Mouse (Mus musculus) left cerebral cortex, adult 11 months (tissue): ENCODE measurements around the gene Fgfr2.
"Not testable (repeated sequence)": the region's sequence is repeated elsewhere in the genome, so short reads cannot be mapped to it uniquely, and the experiment has no call there.

Experiments
- DNase-seq: peaks from one replicate; pipeline ENCODE4 v3.0.0; 2022; ENCODE audit warnings: low spot score

The Fgfr2 gene

GRCm38 (mm10) chr7:130184864-130185263 is 2938.3 kb downstream of the Fgfr2 start:
- DNase-seq = no peak

DNA sequence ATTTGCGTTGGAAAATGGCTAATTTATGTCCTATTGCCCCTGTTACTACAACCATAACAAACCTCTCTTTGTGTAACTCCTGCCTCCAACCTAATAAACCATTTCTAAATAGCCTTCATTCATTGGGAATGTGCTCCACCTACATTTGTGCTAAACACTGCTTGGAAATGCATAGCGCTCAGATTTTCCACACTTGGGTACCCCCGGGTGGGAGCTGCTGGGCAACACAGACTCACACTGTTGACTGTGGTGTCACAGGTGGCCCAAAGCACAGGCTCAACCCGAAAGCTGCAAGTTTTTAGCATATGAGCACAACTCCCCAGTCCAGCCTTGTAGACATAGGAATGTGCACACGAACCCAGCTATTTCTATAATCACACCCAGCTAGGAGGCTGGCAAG is 2939.2 kb downstream of the Fgfr2 start:
- DNase-seq = no peak

- no peak for DNase-seq
Measured at GRCm38 (mm10) chr7:130182551-130182950, 2940.6 kb downstream of the Fgfr2 start.

DNA sequence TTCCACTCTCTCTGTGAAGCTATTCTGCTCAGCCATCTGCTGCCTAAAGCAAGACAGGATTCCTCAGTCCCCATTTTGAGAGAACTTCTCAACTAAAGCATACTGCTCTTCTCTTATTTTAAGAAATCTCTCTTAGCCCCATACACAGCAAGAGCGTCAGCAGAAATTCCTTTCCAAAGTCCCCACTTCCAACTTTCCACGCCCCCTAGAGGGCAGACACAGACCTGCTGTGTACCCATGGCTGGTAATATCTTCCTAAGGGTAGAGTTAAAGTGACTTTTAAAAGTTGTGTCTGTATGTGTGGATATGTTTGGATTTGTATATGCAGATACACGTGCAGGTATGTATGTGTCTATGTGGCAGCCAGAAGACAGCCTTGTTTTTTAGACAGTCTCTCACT is 2944.2 kb downstream of the Fgfr2 start:
- no peak for DNase-seq

DNA sequence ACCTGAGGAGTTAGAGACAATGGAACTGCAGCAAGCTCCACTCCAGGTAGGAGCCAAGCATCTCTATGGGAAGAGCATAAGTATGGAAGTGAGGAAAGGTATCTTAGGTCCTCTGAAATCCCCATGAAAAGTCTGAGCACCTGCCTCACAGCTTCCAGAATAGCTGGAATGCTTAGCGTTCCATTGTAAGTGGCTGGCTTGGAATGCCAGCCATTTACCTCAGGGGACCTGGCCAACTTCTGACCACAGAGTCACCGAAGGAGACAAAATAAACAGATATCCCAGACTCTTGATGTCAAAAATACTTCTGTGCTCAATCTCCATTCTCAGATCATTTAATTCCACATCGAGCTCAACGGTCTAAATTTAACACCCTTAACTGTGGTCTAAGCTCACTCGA is 2946.1 kb downstream of the Fgfr2 start:
- DNase-seq = no peak

DNA sequence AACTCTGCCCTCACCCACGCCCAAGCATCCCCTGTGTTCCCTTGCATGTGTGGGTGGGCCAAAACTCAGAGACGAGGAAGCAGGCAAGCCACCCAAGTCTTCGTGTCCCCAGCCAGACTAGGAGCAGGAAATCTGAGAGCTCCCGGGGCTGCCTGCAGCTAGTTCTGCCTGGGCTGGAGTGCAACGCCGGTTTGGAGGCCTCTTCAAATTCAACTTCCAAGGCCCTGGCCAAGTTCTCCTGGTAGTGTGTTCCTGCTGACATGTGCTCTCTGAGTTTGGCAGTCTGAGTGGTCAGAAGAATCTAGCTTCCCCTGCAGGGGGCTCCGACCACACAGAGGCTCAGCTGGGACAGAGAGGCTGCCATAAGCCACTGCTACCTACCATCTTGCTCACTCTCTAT is 2948.6 kb downstream of the Fgfr2 start:
- DNase-seq = no peak

GRCm38 (mm10) chr7:130173914-130174313 is 2949.2 kb downstream of the Fgfr2 start:
- no peak for DNase-seq

DNA sequence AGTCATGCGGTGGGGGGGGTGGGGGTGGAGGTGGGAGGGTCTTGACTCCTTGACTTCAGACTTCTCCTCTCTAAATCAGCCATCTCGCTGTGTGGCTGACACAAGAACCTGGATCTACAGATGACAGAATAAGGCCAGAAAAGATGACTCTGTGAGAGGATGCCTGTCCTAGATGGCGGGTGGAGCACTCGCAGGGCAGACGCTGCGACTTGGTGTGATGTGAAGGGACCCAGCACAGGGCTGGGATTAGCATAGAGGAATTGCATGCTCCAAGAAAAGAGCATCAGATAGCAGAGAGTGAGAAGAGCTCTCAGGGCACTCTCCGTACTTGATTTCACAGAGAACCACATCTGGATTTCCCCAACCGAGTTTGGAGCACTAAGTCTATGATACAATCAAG is 2953.0 kb downstream of the Fgfr2 start:
- DNase-seq = no peak

- DNase-seq = no peak
Measured at GRCm38 (mm10) chr7:130168296-130168695, 2954.9 kb downstream of the Fgfr2 start.

DNA sequence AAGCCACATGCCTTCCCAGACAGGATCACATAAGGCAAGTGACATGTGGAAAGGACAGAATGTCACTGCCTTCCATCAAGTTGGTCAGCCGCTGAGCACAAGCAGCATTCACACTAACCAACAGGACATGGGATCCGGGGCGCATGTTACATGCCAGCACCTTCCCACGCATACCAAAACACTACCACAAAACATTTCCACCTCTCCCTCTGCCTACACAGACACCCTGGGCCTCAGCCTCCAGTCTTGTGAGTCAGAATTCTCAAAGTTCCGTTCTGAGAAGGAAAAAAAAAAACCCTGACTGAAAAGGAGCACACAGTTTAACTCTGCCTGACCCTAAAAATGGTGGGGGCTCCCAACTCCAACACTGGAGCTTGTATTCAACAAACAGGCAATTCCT is 2955.9 kb downstream of the Fgfr2 start:
- no peak for DNase-seq

- no peak for DNase-seq
Measured at GRCm38 (mm10) chr7:130166190-130166589, 2957.0 kb downstream of the Fgfr2 start.

- no peak for DNase-seq
Measured at GRCm38 (mm10) chr7:130165408-130165807, 2957.7 kb downstream of the Fgfr2 start.

GRCm38 (mm10) chr7:130162718-130163117 is 2960.4 kb downstream of the Fgfr2 start:
- DNase-seq = no peak

GRCm38 (mm10) chr7:130161581-130161980 is 2961.6 kb downstream of the Fgfr2 start:
- DNase-seq = no peak

GRCm38 (mm10) chr7:130158845-130159244 is 2964.3 kb downstream of the Fgfr2 start:
- no peak for DNase-seq

- DNase-seq = no peak
Measured at GRCm38 (mm10) chr7:130153363-130153969, 2969.7 kb downstream of the Fgfr2 start.

- no peak for DNase-seq
Measured at GRCm38 (mm10) chr7:130148906-130149305, 2974.2 kb downstream of the Fgfr2 start.

- no peak for DNase-seq
Measured at GRCm38 (mm10) chr7:130147230-130147629, 2975.9 kb downstream of the Fgfr2 start.

GRCm38 (mm10) chr7:130145211-130145610 is 2977.9 kb downstream of the Fgfr2 start:
- DNase-seq = no peak

DNA sequence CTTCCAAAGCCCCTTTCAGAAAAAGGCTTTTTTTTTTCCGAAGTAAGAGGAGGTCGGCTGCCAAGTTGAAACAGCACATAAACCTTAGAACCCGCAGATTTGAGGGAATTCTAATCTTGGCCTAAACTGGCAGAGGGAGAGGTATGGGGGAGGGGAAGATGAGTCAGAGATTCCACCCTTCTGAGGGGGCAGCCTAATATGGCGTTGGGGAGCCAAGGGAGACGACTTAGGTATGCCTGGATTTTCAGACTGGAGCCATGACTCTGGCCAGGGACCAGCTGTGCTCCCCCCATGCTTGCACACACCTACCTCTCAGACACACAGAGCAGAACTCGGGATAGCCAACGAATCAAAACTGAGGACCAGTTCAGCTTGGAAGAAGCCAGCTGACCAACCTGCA is 2979.8 kb downstream of the Fgfr2 start:
- no peak for DNase-seq

- no peak for DNase-seq
Measured at GRCm38 (mm10) chr7:130141088-130141873, 2981.9 kb downstream of the Fgfr2 start.

DNA sequence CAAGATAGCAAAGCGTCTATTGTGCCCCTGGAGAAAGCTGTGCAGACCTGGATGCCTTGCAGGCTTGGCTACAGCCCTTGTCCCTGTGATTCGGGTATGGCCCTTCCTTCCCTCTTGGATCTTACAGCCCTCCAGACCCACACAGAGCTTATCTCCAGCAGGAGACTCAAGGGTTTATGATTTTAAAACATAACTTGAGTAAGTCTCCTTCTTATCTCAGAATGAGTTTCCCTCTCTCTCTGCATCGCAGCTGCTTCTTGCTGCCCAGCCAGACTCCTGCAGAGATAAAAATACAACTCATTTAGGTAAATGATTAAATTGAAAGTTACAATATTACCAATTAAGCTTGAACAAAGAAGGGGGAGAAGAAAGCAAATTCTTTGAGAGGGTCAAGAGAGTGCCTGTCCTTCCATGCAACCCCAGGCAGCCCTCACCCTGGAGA is 2988.2 kb downstream of the Fgfr2 start:
- no peak for DNase-seq

DNA sequence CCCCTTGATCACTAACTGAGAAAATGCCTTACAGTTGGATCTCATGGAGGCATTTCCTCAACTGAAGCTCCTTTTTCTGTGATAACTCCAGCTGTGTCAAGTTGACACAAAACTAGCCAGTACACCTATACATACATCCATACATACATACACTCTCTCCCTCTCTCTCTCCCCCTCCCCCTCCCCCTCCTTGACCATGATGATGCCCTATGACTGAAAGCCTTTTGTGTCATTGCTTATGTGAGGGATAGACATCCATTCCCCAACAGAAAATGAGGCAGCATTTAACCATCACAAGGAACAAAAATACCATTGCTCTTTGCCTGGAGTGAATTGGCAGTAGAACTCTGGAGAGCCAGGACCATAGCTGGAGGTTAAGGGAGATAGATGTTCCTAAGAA is 2988.7 kb downstream of the Fgfr2 start:
- DNase-seq = not testable (repeated sequence)

DNA sequence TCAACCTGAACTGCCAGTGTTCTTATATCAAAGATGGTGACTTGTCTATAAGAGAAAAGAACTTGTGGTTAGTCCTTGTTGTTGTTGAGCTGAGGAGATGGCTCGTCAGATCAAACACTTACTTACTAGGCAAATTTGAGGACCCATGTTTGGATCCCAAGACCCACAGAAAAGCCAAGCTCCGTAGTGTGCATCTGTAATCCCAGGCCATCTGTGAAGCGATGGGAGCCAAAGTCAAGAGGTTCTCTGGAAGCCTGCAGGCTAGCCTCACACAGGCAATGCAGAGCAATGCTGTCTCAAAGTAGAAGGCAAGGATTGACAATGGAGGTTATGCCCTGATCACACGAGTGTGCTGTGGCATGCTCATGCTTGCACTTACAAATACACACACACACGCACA is 2992.9 kb downstream of the Fgfr2 start:
- no peak for DNase-seq
